Comparison of ENCODE assay signal across 8 mouse cellular contexts in the genomic region with DNA sequence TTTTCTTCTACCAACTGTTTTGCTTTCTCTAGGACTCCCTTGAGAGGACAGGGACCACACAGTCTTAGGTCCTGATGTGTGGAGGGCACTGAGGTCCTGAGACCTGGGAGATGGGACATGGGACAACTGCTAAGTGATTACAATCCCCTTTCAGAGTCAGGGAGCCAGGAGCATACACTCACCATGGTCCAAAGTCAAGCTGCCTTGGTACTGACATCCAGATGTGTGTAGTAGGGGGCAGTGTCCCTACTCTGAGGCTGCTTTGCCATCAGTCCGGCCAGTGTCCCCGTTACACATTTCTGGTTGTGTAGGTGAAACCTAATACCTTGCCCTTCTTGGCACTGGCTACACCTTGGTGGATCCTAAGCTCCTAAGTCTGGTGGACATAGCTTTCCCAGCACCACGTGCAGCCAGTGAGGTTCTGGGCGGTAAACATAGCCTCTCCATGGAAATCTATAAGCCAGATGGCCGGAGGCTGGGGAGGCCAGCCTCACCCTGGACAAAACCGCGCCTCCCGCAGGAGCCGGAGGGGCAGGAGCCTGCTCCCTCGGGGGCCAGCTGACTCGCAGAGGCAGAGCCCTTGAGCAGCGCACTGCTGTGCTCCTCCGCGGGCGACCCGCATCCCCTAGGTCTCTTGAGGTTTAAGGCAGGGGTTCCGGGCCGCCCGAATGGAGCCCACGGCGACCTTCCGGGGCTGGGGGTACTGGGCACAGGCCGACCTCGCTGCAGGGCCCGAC. TPM values are rescaled to one million over a fixed set of nuclear protein-coding genes. Genes with fewer than 3 reads are reported as not detected.
DNase-seq lines count a peak whose midpoint lies in the region; ATAC-seq and TF ChIP-seq lines count a peak whose summit lies in the region.

No protein-coding gene starts in this region.

- peak; percentile 28 to 35 for DNase-seq in left cerebral cortex, adult 2 months (ENCODE audit: extremely low spot score in 1 of 2, low spot score in 2 of 2)
- no peak for DNase-seq in left cerebral cortex, adult 18-20 months (ENCODE audit: low spot score in 2 of 2)
- DNase-seq in MN1 (ENCODE audit: low spot score), result peak; percentile 84
- no peak for DNase-seq in embryonic facial prominence, embryonic 10.5 days (ENCODE audit: low spot score)
- no peak for DNase-seq in limb, embryonic 14.5 days (ENCODE audit: low spot score)

- TF ChIP-seq POLR2A in limb, embryonic 14.5 days (IDR thresholded peaks at IDR 0.05; ENCODE audit: borderline replicate concordance, extremely low read depth, insufficient read depth, insufficient read length), result no peak
- no peak for TF ChIP-seq POLR2A in myocyte (IDR thresholded peaks at IDR 0.05; ENCODE audit: insufficient read length, low read depth)

- H3K36me3 ChIP-seq in embryonic facial prominence, embryonic 10.5 days (replicated peaks), result peaks cover 47% of the 10 kb centered on the region
- H3K36me3 ChIP-seq in heart, embryonic 14.5 days (ENCODE audit: control insufficient read depth, insufficient read depth, low read length), result peaks cover 32% of the 10 kb centered on the region
- H3K36me3 ChIP-seq in limb, embryonic 14.5 days (ENCODE audit: control insufficient read depth, insufficient read depth, low read length), result peaks cover 31% of the 10 kb centered on the region
- no peaks in the 10 kb centered on the region for H3K36me3 ChIP-seq in myocyte (ENCODE audit: control insufficient read depth, insufficient read depth)

- no peaks in the 10 kb centered on the region for H3K27me3 ChIP-seq in embryonic facial prominence, embryonic 10.5 days (replicated peaks; ENCODE audit: low read depth, poor library complexity, severe bottlenecking)
- no peaks in the 10 kb centered on the region for H3K27me3 ChIP-seq in heart, embryonic 14.5 days (ENCODE audit: control insufficient read depth, insufficient read depth, low read length)
- H3K27me3 ChIP-seq in limb, embryonic 14.5 days (ENCODE audit: control insufficient read depth, insufficient read depth, low read length), result no peaks in the 10 kb centered on the region
- H3K27me3 ChIP-seq in myocyte (ENCODE audit: control insufficient read depth, insufficient read depth, insufficient read length), result no peaks in the 10 kb centered on the region

- under 1% methylated on average over 25 of the region's 25 CpGs for WGBS in embryonic facial prominence, embryonic 10.5 days
- WGBS in heart, embryonic 14.5 days, result under 1% methylated on average over 25 of the region's 25 CpGs
- WGBS in limb, embryonic 14.5 days, result under 1% methylated on average over 20 of the region's 25 CpGs

- no peaks in the 10 kb centered on the region for H3K79me2 ChIP-seq in myocyte (ENCODE audit: control insufficient read depth, insufficient read depth)

- H3ac ChIP-seq in myocyte (ENCODE audit: control insufficient read depth, insufficient read length), result peak overlapping the region; percentile 45

- peak overlapping the region; percentile 95 for H3K9ac ChIP-seq in heart, embryonic 14.5 days (ENCODE audit: low read length)
- H3K9ac ChIP-seq in limb, embryonic 14.5 days (ENCODE audit: low read depth, low read length, severe bottlenecking), result peak overlapping the region; percentile 88

- peak; percentile 14 for ATAC-seq in heart, embryonic 14.5 days (ENCODE audit: insufficient number of reproducible peaks, insufficient read depth, low FRiP score, low read depth)
- peak; percentile 0; the same call in 1 of the 2 replicates for ATAC-seq in limb, embryonic 14.5 days (ENCODE audit: low FRiP score, low read depth)
- no peak; the same call in 1 of the 2 replicates for ATAC-seq in monocyte, adult 5-6 weeks (replicated peaks; ENCODE audit: insufficient number of reproducible peaks, low FRiP score, low TSS enrichment, poor library complexity, severe bottlenecking)

- H3K4me3 ChIP-seq in left cerebral cortex, adult 2 months, result peak overlapping the region; percentile 99
- H3K4me3 ChIP-seq in embryonic facial prominence, embryonic 10.5 days, result peak overlapping the region; percentile 81
- peak overlapping the region; percentile 94 to 96 for H3K4me3 ChIP-seq in heart, embryonic 14.5 days (ENCODE audit: control insufficient read depth in 1 of 2, insufficient read depth in 1 of 2, low read depth in 1 of 2, low read length in 2 of 2)
- H3K4me3 ChIP-seq in limb, embryonic 14.5 days (replicated peaks; ENCODE audit: low read length), result peak overlapping the region; percentile 94
- H3K4me3 ChIP-seq in myocyte, result peak overlapping the region; percentile 18

- H3K4me2 ChIP-seq in heart, embryonic 14.5 days (ENCODE audit: low read length), result peak overlapping the region; percentile 95
- peak overlapping the region; percentile 95 for H3K4me2 ChIP-seq in limb, embryonic 14.5 days (replicated peaks; ENCODE audit: low read depth, low read length, severe bottlenecking)
- H3K4me2 ChIP-seq in myocyte (ENCODE audit: low read depth), result peak overlapping the region; percentile 82

- H3K9me3 ChIP-seq in embryonic facial prominence, embryonic 10.5 days, result no peaks in the 10 kb centered on the region
- no peaks in the 10 kb centered on the region for H3K9me3 ChIP-seq in heart, embryonic 14.5 days (ENCODE audit: control insufficient read depth, low read length)
- no peaks in the 10 kb centered on the region for H3K9me3 ChIP-seq in limb, embryonic 14.5 days (ENCODE audit: control insufficient read depth, low read length)

- intact Hi-C loops in left cerebral cortex, adult 2 months (cut with DNase I), result no loop called here

- no peak for TF ChIP-seq CTCF in left cerebral cortex, adult 2 months (IDR thresholded peaks at IDR 0.05)

- H3K27ac ChIP-seq in left cerebral cortex, adult 2 months, result peak overlapping the region; percentile 97
- peak overlapping the region; percentile 94 for H3K27ac ChIP-seq in embryonic facial prominence, embryonic 10.5 days (replicated peaks)
- peak overlapping the region; percentile 36 to 67; a peak in 3 of 4 replicates for H3K27ac ChIP-seq in heart, embryonic 14.5 days (replicated peaks in 1 of 2; ENCODE audit: control insufficient read depth in 1 of 2, insufficient read depth in 1 of 2, low read depth in 2 of 2, low read length in 2 of 2)
- H3K27ac ChIP-seq in limb, embryonic 14.5 days (replicated peaks; ENCODE audit: low read depth, low read length), result peak overlapping the region; percentile 52; the same call in 1 of the 2 replicates

- peaks cover 25% of the 10 kb centered on the region for H3K4me1 ChIP-seq in embryonic facial prominence, embryonic 10.5 days
- peaks cover 6 to 19% of the 10 kb centered on the region in 2 experiments; a peak in 3 of 4 replicates for H3K4me1 ChIP-seq in heart, embryonic 14.5 days (ENCODE audit: control insufficient read depth in 2 of 2, insufficient read depth in 2 of 2, low read length in 2 of 2)
- peaks cover 11% of the 10 kb centered on the region for H3K4me1 ChIP-seq in limb, embryonic 14.5 days (ENCODE audit: control insufficient read depth, insufficient read depth, low read length)

TF ChIP-seq in myocyte, 11 proteins besides CTCF, POLR2A, EP300 and RAD21 (continues in another document):
- TF ChIP-seq MYOG (IDR thresholded peaks at IDR 0.05; ENCODE audit: control insufficient read depth in 1 of 3, insufficient read depth in 1 of 3, insufficient read length in 2 of 3, low read depth in 2 of 3) (peak in 1 of 3 experiments; percentile 54), USF1 (IDR thresholded peaks at IDR 0.05; ENCODE audit: low read depth) (no peak), E2F4 (IDR thresholded peaks at IDR 0.05; ENCODE audit: insufficient read depth) (no peak), SRF (IDR thresholded peaks at IDR 0.05; ENCODE audit: control insufficient read depth, insufficient read length, low read depth) (no peak), POLR2AphosphoS2 (IDR thresholded peaks at IDR 0.05; ENCODE audit: insufficient read length, low read depth) (no peak)

RNA-seq across cellular contexts. Expression of a gene that starts 0.6 kb away (rescaled TPM):
- total RNA-seq in left cerebral cortex, adult 2 months (2021), result 10 to 100 TPM; 33.8 to 37.1 TPM
- 10 to 100 TPM; 20.6 to 31.9 TPM for total RNA-seq in left cerebral cortex, adult 18-20 months (2021)
- polyA plus RNA-seq in embryonic facial prominence, embryonic 10.5 days (2016; fragmentation: Nextera tagmentation; extraction: Ambion mirVana), result 43.0 and 46.9 TPM in 2 replicates
- polyA plus RNA-seq in heart, embryonic 14.5 days (2014; fragmentation: Nextera tagmentation; extraction: Ambion mirVana), result 11.6 and 12.1 TPM in 2 replicates
- 26.6 and 31.7 TPM in 2 replicates for polyA plus RNA-seq in limb, embryonic 14.5 days (2012; rRNA removed)
- 23.3 and 23.8 TPM in 2 replicates for polyA plus RNA-seq in limb, embryonic 14.5 days (2014; fragmentation: Nextera tagmentation; extraction: Ambion mirVana)
- polyA plus RNA-seq in myocyte (2012; fragmentation: generic; extraction: Trizol), result 12.2 TPM
- total RNA-seq in monocyte, adult 5-6 weeks (2017), result 2.9 to 9.1 TPM (median 8.3 TPM) in 3 replicates

RNA-seq across cellular contexts. Expression of a gene that starts 12.5 kb away (rescaled TPM):
- total RNA-seq in left cerebral cortex, adult 2 months (2021), result 10 to 100 TPM; 15.9 to 16.9 TPM
- total RNA-seq in left cerebral cortex, adult 18-20 months (2021), result 10 to 100 TPM; 14.8 TPM
- polyA plus RNA-seq in embryonic facial prominence, embryonic 10.5 days (2016; fragmentation: Nextera tagmentation; extraction: Ambion mirVana), result 20.2 and 21.4 TPM in 2 replicates
- 11.7 and 13.9 TPM in 2 replicates for polyA plus RNA-seq in heart, embryonic 14.5 days (2014; fragmentation: Nextera tagmentation; extraction: Ambion mirVana)
- polyA plus RNA-seq in limb, embryonic 14.5 days (2012; rRNA removed), result 50.4 and 61.9 TPM in 2 replicates
- 14.8 and 17.1 TPM in 2 replicates for polyA plus RNA-seq in limb, embryonic 14.5 days (2014; fragmentation: Nextera tagmentation; extraction: Ambion mirVana)
- 10.3 TPM for polyA plus RNA-seq in myocyte (2012; fragmentation: generic; extraction: Trizol)
- total RNA-seq in monocyte, adult 5-6 weeks (2017), result 13.9 to 20.6 TPM (median 17.0 TPM) in 3 replicates

RNA-seq across cellular contexts. Expression of a gene that starts 12.7 kb away (rescaled TPM):
- 10 to 100 TPM; 33.7 to 38.6 TPM for total RNA-seq in left cerebral cortex, adult 2 months (2021)
- total RNA-seq in left cerebral cortex, adult 18-20 months (2021), result 10 to 100 TPM; 41.5 to 43.4 TPM
- 82.0 and 87.7 TPM in 2 replicates for polyA plus RNA-seq in embryonic facial prominence, embryonic 10.5 days (2016; fragmentation: Nextera tagmentation; extraction: Ambion mirVana)
- polyA plus RNA-seq in heart, embryonic 14.5 days (2014; fragmentation: Nextera tagmentation; extraction: Ambion mirVana), result 119 and 121 TPM in 2 replicates
- 33.9 and 40.0 TPM in 2 replicates for polyA plus RNA-seq in limb, embryonic 14.5 days (2012; rRNA removed)
- 81.2 and 85.2 TPM in 2 replicates for polyA plus RNA-seq in limb, embryonic 14.5 days (2014; fragmentation: Nextera tagmentation; extraction: Ambion mirVana)
- polyA plus RNA-seq in myocyte (2012; fragmentation: generic; extraction: Trizol), result 56.7 TPM
- 21.0 to 40.3 TPM (median 25.7 TPM) in 3 replicates for total RNA-seq in monocyte, adult 5-6 weeks (2017)

RNA-seq across cellular contexts. Expression of a gene that starts 39.1 kb away (rescaled TPM):
- 100 to 1,000 TPM; 193 to 203 TPM for total RNA-seq in left cerebral cortex, adult 2 months (2021)
- 100 to 1,000 TPM; 185 to 187 TPM for total RNA-seq in left cerebral cortex, adult 18-20 months (2021)
- 0.84 and 1.6 TPM in 2 replicates for polyA plus RNA-seq in embryonic facial prominence, embryonic 10.5 days (2016; fragmentation: Nextera tagmentation; extraction: Ambion mirVana)
- polyA plus RNA-seq in heart, embryonic 14.5 days (2014; fragmentation: Nextera tagmentation; extraction: Ambion mirVana), result 0.43 and 1.1 TPM in 2 replicates
- 14.8 and 19.0 TPM in 2 replicates for polyA plus RNA-seq in limb, embryonic 14.5 days (2012; rRNA removed)
- 5.9 and 8.1 TPM in 2 replicates for polyA plus RNA-seq in limb, embryonic 14.5 days (2014; fragmentation: Nextera tagmentation; extraction: Ambion mirVana)
- polyA plus RNA-seq in myocyte (2012; fragmentation: generic; extraction: Trizol), result 0.26 TPM
- 0.21 to 0.29 TPM (median 0.29 TPM) in 3 replicates for total RNA-seq in monocyte, adult 5-6 weeks (2017)

Comparison
In these comparisons a context has a peak if more than half of its experiments do, and no peak if none do; other contexts are left out.
1. DNase-seq: peak in left cerebral cortex, adult 2 months (2 of 2) and MN1 (single experiment); none in left cerebral cortex, adult 18-20 months (0 of 2), embryonic facial prominence, embryonic 10.5 days (single experiment) and limb, embryonic 14.5 days (single experiment).
2. H3K4me3 ChIP-seq: peak in every context shown above with its lines; median percentile 99 in left cerebral cortex, adult 2 months; 95 in heart, embryonic 14.5 days; 94 in limb, embryonic 14.5 days; 81 in embryonic facial prominence, embryonic 10.5 days; 18 in myocyte.
3. Peak in every context shown above with its lines, with median percentiles within 50 percentile points of each other: H3K27ac ChIP-seq and H3K4me2 ChIP-seq.